Mouse (Mus musculus): Measurements from ENCODE around the gene Vmn2r49. TPM values are rescaled to one million over a fixed set of nuclear protein-coding genes. Genes with fewer than 3 reads are reported as not detected.

Gene Vmn2r49
- polyA plus RNA-seq (2015; fragmentation: Nextera tagmentation; extraction: Ambion mirVana): not detected in 2 replicates

GRCm38 (mm10) chr7:9992157-9992556 lies at the start of gene Vmn2r49:
Gene Vmn2r49 (minus strand): TSS chr7:9992257.

GRCm38 (mm10) chr7:9953485-9953884 lies 38.6 kb downstream of the Vmn2r49 start, which contains the start of gene Vmn2r48:
Gene Vmn2r48 (minus strand): TSS chr7:9953585.

Other genes starting within 250 kb of the Vmn2r49 start
- gene Vmn2r46, start 221.7 kb downstream of the Vmn2r49 start, polyA plus RNA-seq (2015; fragmentation: Nextera tagmentation; extraction: Ambion mirVana): not detected in 2 replicates
- gene Vmn2r47, start 150.9 kb downstream of the Vmn2r49 start, polyA plus RNA-seq (2015; fragmentation: Nextera tagmentation; extraction: Ambion mirVana): not detected in 2 replicates
- not detected in 2 replicates for gene Vmn2r48, start 38.7 kb downstream of the Vmn2r49 start, polyA plus RNA-seq (2015; fragmentation: Nextera tagmentation; extraction: Ambion mirVana)
- not detected in 2 replicates for gene Vmn2r50, start 61.0 kb upstream of the Vmn2r49 start, polyA plus RNA-seq (2015; fragmentation: Nextera tagmentation; extraction: Ambion mirVana)
- gene Vmn2r51, start 113.5 kb upstream of the Vmn2r49 start, polyA plus RNA-seq (2015; fragmentation: Nextera tagmentation; extraction: Ambion mirVana): not detected in 2 replicates
- not detected in 2 replicates for gene Vmn2r52, start 184.3 kb upstream of the Vmn2r49 start, polyA plus RNA-seq (2015; fragmentation: Nextera tagmentation; extraction: Ambion mirVana)